In the genomic region with DNA sequence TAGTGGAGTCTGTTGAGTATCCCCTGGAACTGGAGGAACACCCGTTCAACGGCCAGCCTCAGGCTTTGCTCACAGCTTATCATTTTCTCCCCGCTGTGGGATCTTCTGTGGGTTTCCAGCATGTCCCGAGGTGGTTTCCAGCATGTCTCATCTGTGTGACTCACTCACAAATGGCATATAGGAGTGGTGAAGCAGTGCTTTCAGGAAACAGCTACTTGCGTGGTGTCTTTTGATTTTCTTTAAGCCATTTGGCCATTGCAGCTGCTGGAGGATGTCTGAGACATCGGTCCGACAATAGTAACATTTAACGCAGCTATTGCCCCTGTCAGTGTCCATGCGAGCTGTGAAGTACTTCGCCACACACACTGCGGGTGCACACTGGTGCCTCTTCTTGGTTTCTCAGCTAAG, we compare ENCODE assay signal across 12 mouse cellular contexts. TPM values are rescaled to one million over a fixed set of nuclear protein-coding genes. Genes with fewer than 3 reads are reported as not detected.
DNase-seq lines count a peak whose midpoint lies in the region; ATAC-seq and TF ChIP-seq lines count a peak whose summit lies in the region.
"Had no signal": no experiment of that assay in that cellular context is flagged by ENCODE, and none has a peak within 500 bp of the region (broad histone marks: within the 10 kb centered on the region; RNA-seq: fewer than 3 reads in every experiment).

No protein-coding gene starts in this region.

- H3K9ac ChIP-seq in hindbrain, embryonic 15.5 days: no peak overlapping the region
- H3K9ac ChIP-seq in hindbrain, postnatal 0 days (replicated peaks; ENCODE audit: low read length): no peak overlapping the region
- peak overlapping the region; percentile 62 for H3K9ac ChIP-seq in liver, embryonic 14.5 days (replicated peaks)
- H3K9ac ChIP-seq: intestine, embryonic 15.5 days; limb, embryonic 12.5 days; neural tube, embryonic 13.5 days had no signal

- ATAC-seq in hindbrain, embryonic 15.5 days (ENCODE audit: low FRiP score, low read depth): no peak
- no peak for ATAC-seq in hindbrain, postnatal 0 days
- ATAC-seq in G1E (ENCODE audit: extremely low read depth, insufficient number of reproducible peaks, low FRiP score, poor library complexity, severe bottlenecking): peak; percentile 38
- ATAC-seq in liver, embryonic 14.5 days (ENCODE audit: insufficient read depth): peak; percentile 13; the same call in 1 of the 2 replicates

- 0 out of 2 replicates have a peak overlapping the region, but pooled peaks have one; percentile 11 for H3K27ac ChIP-seq in hindbrain, embryonic 15.5 days (replicated peaks)
- H3K27ac ChIP-seq in hindbrain, postnatal 0 days: no peak overlapping the region
- peak overlapping the region; percentile 76 for H3K27ac ChIP-seq in bone marrow, adult 2 months (ENCODE audit: control insufficient read depth, insufficient read depth, low read depth, low read length, poor library complexity)
- H3K27ac ChIP-seq in liver, embryonic 14.5 days: peak overlapping the region; percentile 99
- H3K27ac ChIP-seq: intestine, embryonic 15.5 days; layer of hippocampus, adult 2 months; limb, embryonic 12.5 days; neural tube, embryonic 13.5 days had no signal

- TF ChIP-seq EP300 in liver, embryonic 14.5 days (IDR thresholded peaks at IDR 0.05; ENCODE audit: low read depth): no peak; the same call in 1 of the 2 replicates

- H3K4me2 ChIP-seq in hindbrain, embryonic 15.5 days: no peak overlapping the region
- H3K4me2 ChIP-seq in hindbrain, postnatal 0 days (ENCODE audit: low read depth, low read length): no peak overlapping the region
- H3K4me2 ChIP-seq in liver, embryonic 14.5 days (ENCODE audit: low read depth): peak overlapping the region; percentile 77
- H3K4me2 ChIP-seq: intestine, embryonic 15.5 days; limb, embryonic 12.5 days; neural tube, embryonic 13.5 days had no signal

- H3K4me1 ChIP-seq in hindbrain, embryonic 15.5 days (replicated peaks): peaks cover 10% of the 10 kb centered on the region
- H3K4me1 ChIP-seq in hindbrain, postnatal 0 days (ENCODE audit: insufficient read depth, low read length): no peaks in the 10 kb centered on the region
- peaks cover 81% of the 10 kb centered on the region for H3K4me1 ChIP-seq in G1E (ENCODE audit: insufficient read depth, low read depth, low read length)
- H3K4me1 ChIP-seq in bone marrow, adult 2 months (ENCODE audit: control insufficient read depth, insufficient read depth, low read length): peaks cover 6% of the 10 kb centered on the region
- H3K4me1 ChIP-seq in liver, embryonic 14.5 days (replicated peaks; ENCODE audit: control insufficient read depth in 2 of 2, insufficient read depth in 2 of 2, low read length in 1 of 2): peaks cover 52 to 59% of the 10 kb centered on the region in 2 experiments

- no peaks in the 10 kb centered on the region for H3K36me3 ChIP-seq in hindbrain, embryonic 15.5 days
- no peaks in the 10 kb centered on the region for H3K36me3 ChIP-seq in hindbrain, postnatal 0 days (ENCODE audit: insufficient read depth, low read length)
- H3K36me3 ChIP-seq in G1E (replicated peaks): no peaks in the 10 kb centered on the region
- no peaks in the 10 kb centered on the region for H3K36me3 ChIP-seq in liver, embryonic 14.5 days (replicated peaks; ENCODE audit: control insufficient read depth, insufficient read depth, low read depth)
- H3K36me3 ChIP-seq: intestine, embryonic 15.5 days; limb, embryonic 12.5 days; neural tube, embryonic 13.5 days had no signal

- TF ChIP-seq CTCF in hindbrain, postnatal 0 days (IDR thresholded peaks at IDR 0.05; ENCODE audit: low read depth): no peak
- TF ChIP-seq CTCF in G1E (IDR thresholded peaks at IDR 0.05; ENCODE audit: low read depth, low read length): no peak
- no peak for TF ChIP-seq CTCF in bone marrow, adult 2 months (IDR thresholded peaks at IDR 0.05; ENCODE audit: control insufficient read depth, insufficient read depth, low read length)
- TF ChIP-seq CTCF in liver, embryonic 14.5 days (IDR thresholded peaks at IDR 0.05; ENCODE audit: low read depth): no peak

- no peaks in the 10 kb centered on the region for H3K27me3 ChIP-seq in hindbrain, embryonic 15.5 days
- H3K27me3 ChIP-seq in hindbrain, postnatal 0 days (ENCODE audit: insufficient read depth, low read length): no peaks in the 10 kb centered on the region
- no peaks in the 10 kb centered on the region for H3K27me3 ChIP-seq in G1E (ENCODE audit: insufficient read depth, low read length)
- H3K27me3 ChIP-seq in liver, embryonic 14.5 days (ENCODE audit: control insufficient read depth, insufficient read depth, low read length): no peaks in the 10 kb centered on the region
- H3K27me3 ChIP-seq: intestine, embryonic 15.5 days; limb, embryonic 12.5 days; neural tube, embryonic 13.5 days had no signal

- no peak for TF ChIP-seq POLR2A in bone marrow, adult 2 months (IDR thresholded peaks at IDR 0.05; ENCODE audit: borderline replicate concordance, control insufficient read depth, low read depth, low read length)

- H3K9me3 ChIP-seq in hindbrain, embryonic 15.5 days: no peaks in the 10 kb centered on the region
- no peaks in the 10 kb centered on the region for H3K9me3 ChIP-seq in hindbrain, postnatal 0 days (ENCODE audit: low read length)
- H3K9me3 ChIP-seq in G1E (replicated peaks): peaks cover 6% of the 10 kb centered on the region
- no peaks in the 10 kb centered on the region for H3K9me3 ChIP-seq in liver, embryonic 14.5 days (ENCODE audit: control insufficient read depth, low read length)
- H3K9me3 ChIP-seq: intestine, embryonic 15.5 days; limb, embryonic 12.5 days; neural tube, embryonic 13.5 days had no signal

- 74% methylated on average over 11 of the region's 11 CpGs for WGBS in hindbrain, embryonic 15.5 days
- 74% methylated on average over 11 of the region's 11 CpGs for WGBS in hindbrain, postnatal 0 days
- WGBS in bone marrow, adult 2 months: 56% methylated on average over 11 of the region's 11 CpGs
- WGBS in liver, embryonic 14.5 days (ENCODE audit: insufficient replicate concordance): 24% methylated on average over 11 of the region's 11 CpGs

- no peak overlapping the region for H3K4me3 ChIP-seq in hindbrain, embryonic 15.5 days
- no peak overlapping the region for H3K4me3 ChIP-seq in hindbrain, postnatal 0 days (ENCODE audit: low read length)
- H3K4me3 ChIP-seq in G1E (ENCODE audit: low read depth, low read length): peak overlapping the region; percentile 51; the same call in 1 of the 2 replicates
- H3K4me3 ChIP-seq in bone marrow, adult 2 months (replicated peaks; ENCODE audit: control insufficient read depth, low read depth, low read length): no peak overlapping the region
- H3K4me3 ChIP-seq in liver, embryonic 14.5 days (ENCODE audit: insufficient read depth in 1 of 2, low read depth in 2 of 2, low read length in 2 of 2): no peak overlapping the region; a peak in 1 of 4 replicates
- H3K4me3 ChIP-seq: intestine, embryonic 15.5 days; layer of hippocampus, adult 2 months; limb, embryonic 12.5 days; neural tube, embryonic 13.5 days had no signal

- no peak for DNase-seq in hindbrain, postnatal 0 days (ENCODE audit: low spot score)
- peak; percentile 35 for DNase-seq in G1E (ENCODE audit: low spot score)
- peak in 1 of 3 experiments; percentile 69 for DNase-seq in liver, embryonic 14.5 days (ENCODE audit: low read depth in 3 of 3, low spot score in 3 of 3)
- no peak for DNase-seq in urinary bladder, adult 18-20 months (ENCODE audit: low spot score in 2 of 2)
- no peak for DNase-seq in kidney, postnatal 14 days
- DNase-seq in natural killer cell, adult 2 months (ENCODE audit: low spot score in 2 of 2): no peak

RNA-seq across cellular contexts. Expression of a gene that starts 50.7 kb away (rescaled TPM):
- 111 and 112 TPM in 2 replicates for polyA plus RNA-seq in hindbrain, embryonic 15.5 days (2015; fragmentation: Nextera tagmentation; extraction: Ambion mirVana)
- total RNA-seq in hindbrain, postnatal 0 days (2014; rRNA removed): 61.3 and 89.1 TPM in 2 replicates
- 118 and 122 TPM in 2 replicates for polyA plus RNA-seq in hindbrain, postnatal 0 days (2015; fragmentation: Nextera tagmentation; extraction: Ambion mirVana)
- total RNA-seq in G1E (2014; fragmentation: Nextera tagmentation) (337 and 350 TPM in 2 replicates), G1E (2017) (73.7 and 79.8 TPM in 2 replicates)
- 42.4 and 51.0 TPM in 2 replicates for polyA plus RNA-seq in G1E (2012)
- 115 and 118 TPM in 2 replicates for polyA plus RNA-seq in bone marrow, adult 2 months (2011; ENCODE audit: insufficient read depth, insufficient read length, low replicate concordance, missing spikeins)
- 7.8 and 11.7 TPM in 2 replicates for polyA plus RNA-seq in liver, embryonic 14.5 days (2012; rRNA removed)
- polyA plus RNA-seq in liver, embryonic 14.5 days (2014; fragmentation: Nextera tagmentation; extraction: Ambion mirVana): 74.4 and 80.3 TPM in 2 replicates

Comparison
In these comparisons a context has a peak if more than half of its experiments do, and no peak if none do; other contexts are left out.
1. ATAC-seq: peak in G1E (single experiment) and liver, embryonic 14.5 days (single experiment); none in hindbrain, embryonic 15.5 days (single experiment) and hindbrain, postnatal 0 days (single experiment).